Mouse (Mus musculus) CD4-positive helper T cell, adult 2 months (primary cell): ENCODE results near the gene Pagr1a.

Experiments used
- DNase-seq: peaks from one replicate; pipeline ENCODE4 v3.0.0-alpha.2; 2012; ENCODE audit warnings: low read depth, missing footprints, low spot score

Gene Pagr1a

DNA sequence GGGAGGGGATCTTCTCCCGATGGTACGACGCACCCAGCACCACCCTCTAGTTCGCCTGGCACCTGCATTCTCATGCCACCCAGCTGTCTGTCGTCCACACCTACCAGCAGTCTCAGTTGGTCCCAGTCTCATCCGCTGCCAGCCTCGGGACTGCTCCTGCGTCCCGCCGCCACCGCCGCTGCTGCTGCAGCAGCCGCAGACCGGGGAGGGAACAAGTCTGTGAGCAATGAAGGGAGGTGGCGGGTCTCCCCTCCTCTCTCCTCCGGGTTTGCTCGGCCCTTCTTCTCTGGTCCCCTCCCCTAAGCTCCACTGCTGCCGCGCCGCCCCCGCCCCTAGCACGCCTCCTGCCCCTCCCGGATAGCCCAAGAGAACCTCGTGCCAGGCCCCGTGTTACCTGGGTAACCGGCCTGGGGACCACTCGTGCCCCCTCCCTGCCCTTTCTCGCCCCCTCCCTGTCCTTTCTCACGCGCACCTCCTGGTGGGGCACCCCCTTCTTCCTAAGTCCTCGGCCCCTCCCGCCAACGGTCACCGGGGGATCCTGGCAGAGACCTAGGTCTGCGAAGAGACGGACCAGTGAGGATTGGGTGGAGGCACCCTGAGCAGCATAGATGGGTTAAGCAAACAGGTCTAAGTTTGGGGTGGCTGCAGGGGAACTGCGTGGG, 3.9 kb upstream of the Pagr1a start, which contains the start of the genes Gm42742 and Prrt2:
Gene Gm42742, minus strand, starts transcription at position 197 of the 662 bp plus-strand sequence.
Gene Prrt2, minus strand, starts transcription at position 311 of the 662 bp plus-strand sequence.
- peak; percentile 77 for DNase-seq

DNA sequence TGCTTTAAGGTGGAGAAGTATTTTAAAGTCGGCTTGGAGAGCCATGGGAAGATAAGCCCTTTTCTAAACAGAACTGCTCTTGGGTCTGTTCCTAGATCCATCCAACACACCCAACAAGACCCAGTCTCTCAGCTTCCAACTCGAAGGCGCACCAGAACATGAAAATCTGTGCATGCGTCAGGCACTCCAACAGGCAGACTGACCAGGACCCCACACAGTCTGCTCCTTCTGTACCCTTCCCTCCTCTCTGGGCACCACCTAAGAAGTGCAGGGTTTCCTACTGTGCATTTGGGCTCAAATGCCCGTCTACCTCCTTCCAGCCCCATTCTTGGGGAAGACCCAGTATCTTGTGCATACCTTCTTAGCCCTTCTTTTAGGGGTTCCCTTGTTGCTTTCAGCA, 3.3 kb upstream of the Pagr1a start:
- DNase-seq, result no peak

GRCm38 (mm10) chr7:127020031-127020430, 2.9 kb upstream of the Pagr1a start:
- DNase-seq, result no peak

- no peak for DNase-seq
Observed at GRCm38 (mm10) chr7:127019306-127019960, 2.3 kb upstream of the Pagr1a start.

DNA sequence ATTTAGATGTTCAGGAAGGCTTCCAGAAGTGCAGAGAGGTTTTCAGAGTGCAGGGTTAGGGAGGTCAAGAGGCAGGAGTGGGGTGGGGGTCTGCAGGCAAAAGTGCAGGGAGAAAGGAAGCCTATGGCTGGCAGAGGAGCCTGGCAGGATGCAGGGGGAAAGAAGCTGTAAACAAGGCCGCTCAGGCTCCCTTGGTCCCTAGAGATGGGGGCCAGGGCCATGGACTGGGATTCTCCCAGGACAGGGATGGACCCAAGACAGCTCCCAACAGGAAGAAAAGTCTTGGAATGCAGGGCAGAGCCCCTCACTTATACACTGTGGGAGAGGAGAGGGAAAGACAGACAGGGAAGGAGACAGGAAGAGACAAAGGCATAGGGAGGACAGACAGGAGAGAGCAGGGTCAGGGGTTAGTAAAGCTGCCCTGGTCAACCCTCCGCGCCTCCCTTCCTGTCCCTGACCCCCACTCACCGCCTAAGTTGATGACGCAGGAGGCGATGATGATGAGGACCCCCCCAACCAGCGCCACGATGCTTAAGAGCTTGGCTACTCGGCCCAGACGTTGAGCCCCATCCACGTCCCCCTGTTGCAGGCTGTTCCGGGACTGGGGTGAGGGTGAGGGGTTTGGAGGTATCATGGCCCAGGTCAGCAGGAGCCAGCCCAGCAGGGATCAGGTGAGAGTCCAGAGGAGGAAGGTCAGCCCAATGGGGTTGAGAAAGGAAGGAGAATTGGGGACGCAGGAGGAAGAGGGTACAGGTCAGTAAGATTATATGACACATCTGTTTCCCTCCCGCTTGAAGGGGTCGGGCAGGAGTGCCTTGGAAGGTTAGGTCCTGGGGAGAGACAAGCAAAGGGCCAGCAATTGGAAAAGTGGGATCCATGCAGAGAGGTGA, 1.5 kb upstream of the Pagr1a start:
- DNase-seq, result no peak

DNA sequence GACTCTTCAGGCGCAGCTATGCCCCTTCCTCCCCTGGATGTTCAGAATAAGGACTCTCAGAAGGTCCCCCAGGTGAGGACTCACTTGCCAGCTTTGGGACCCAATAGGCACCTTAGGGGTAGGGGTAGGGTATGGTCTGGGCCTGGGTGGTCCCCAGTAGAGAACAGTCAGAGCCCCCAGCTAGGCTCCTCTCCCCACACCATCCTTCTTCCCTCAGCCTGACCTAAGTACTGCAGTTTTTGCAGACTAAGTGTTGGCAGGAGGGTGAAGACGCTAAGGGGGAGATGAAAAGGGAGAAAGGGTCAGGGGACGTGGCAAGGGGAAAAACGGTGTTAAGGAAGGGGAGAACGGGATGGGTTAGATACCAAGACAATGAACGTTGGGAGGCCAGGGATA, 796 bp upstream of the Pagr1a start:
- DNase-seq, result no peak

DNA sequence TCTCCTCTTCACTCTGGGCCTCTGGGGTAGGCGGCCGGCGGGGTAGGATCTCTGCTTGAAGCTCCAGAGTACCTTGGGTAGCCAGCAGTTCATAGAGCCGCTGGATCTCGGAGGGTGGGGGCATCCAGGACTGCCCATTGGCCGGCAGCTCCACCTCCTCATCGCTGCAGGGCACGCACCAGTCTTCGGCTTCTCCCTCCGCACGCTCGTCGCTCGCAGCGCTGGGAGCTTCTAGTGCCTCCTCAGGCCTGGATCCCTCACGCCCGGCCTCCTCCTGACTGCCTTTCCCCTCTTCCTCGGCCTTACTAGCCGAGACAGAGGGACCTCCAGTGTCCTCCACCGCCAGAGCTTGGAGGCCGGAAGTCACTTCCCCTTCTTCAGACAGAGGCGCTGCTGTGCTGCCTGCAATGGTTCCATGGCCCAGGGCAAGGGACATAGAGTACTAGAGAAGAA, 640 bp downstream of the Pagr1a start:
- no peak for DNase-seq

DNA sequence TGATC, 869 bp downstream of the Pagr1a start, which contains the start of gene Pagr1b:
Gene Pagr1b, minus strand, starts transcription at position 4 of the 5 bp plus-strand sequence.
- no peak for DNase-seq

DNA sequence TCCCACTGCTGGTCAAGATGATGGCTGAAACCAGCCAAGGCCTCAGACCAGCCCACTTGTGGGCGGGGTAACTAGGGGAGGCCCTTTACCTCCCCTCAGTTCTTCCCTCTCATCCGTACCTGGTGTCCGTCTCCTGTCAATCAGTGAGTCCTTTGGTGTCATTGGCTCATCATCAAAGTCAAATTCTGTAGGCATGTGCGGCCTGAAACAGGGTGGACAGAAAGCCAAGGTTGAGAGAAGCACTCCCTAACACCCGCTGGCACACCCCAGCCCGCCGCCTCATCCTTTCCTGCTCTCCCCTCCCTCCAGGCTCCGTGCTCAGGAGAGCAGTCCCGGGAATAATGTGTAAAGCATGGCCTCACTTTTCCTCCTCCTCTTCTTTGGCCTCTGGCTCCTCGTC, 1.1 kb downstream of the Pagr1a start:
- peak; percentile 47 for DNase-seq

DNA sequence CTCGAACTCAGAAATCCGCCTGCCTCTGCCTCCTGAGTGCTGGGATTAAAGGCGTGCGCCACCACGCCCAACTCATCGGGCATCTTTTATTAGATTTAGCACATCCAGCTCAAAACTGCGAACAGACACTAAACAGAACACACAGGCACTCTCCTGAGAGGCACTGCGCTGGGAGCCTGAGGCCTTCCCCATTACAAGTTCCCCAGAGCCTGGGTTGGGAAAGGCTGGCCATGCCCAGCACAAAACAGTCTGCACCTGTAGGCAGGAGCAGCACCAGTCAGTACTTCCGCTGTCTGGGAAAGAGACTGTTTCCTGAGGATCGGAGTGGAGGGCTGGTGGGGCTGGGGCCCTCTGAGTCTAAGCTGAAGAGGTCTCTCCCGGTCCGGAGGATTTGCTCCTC, 2.2 kb downstream of the Pagr1a start:
- DNase-seq, result no peak

DNA sequence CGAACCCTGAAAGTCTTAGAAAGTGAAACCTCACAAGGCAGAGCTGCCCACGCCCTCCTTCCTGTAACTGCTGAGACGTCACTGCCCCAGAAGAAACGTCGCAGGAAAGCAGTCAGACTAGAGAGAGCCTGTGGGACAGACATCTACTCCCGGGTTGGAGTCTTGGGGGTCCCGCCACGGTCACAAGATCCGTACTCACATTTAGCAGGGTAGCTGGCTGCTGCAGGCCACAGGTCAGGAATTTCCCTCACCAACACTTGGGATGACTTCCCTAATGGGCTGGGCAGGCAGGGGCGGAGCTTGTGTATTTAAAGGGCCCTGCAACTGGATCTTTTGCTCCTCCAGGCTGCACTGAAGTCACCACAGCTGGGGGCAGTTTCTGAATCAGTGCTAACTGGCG, 2.8 kb downstream of the Pagr1a start, which contains the start of gene Mvp:
Gene Mvp, minus strand, starts transcription at position 302 of the 400 bp plus-strand sequence.
- peak; percentile 85 for DNase-seq

GRCm38 (mm10) chr7:127013385-127013784, 3.8 kb downstream of the Pagr1a start:
- DNase-seq, result no peak

DNA sequence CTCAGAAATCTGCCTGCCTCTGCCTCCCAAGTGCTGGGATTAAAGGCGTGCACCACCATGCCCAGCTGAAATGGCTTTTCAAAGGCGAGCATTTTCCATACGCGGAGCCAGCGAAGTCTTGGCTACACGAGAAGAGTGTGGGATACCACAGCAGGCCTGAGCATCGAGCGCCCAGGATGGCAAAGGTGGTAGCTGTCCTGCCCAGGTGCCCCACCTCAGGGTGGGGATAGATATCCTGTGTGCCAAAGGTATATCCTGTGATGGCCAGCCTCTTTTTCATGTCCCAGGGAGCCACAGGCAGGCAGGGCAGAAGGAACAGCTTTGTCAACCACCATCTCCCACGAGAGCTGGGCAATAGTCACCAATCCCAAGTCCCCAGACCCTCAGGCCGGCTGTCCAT, 4.3 kb downstream of the Pagr1a start:
- DNase-seq, result no peak

DNA sequence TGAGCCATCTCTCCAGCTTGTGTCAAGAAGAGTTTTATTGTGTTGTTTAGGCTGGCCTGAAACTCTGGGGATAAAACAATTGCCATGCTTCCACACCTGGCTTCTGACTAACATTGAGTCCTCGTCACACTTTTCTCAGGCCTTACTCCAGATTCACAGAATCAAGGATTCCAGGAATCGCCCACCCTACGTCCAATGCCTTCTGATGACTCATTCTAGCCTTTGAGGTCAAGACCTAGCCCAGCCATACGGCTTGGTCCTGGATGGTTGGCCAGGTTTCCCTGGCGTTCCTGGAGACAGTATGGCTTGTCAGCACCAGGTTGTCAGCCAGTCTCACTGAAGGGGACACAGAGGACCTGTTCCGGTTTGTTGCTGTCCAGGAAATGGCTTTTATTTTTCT, 4.8 kb downstream of the Pagr1a start:
- no peak for DNase-seq

DNA sequence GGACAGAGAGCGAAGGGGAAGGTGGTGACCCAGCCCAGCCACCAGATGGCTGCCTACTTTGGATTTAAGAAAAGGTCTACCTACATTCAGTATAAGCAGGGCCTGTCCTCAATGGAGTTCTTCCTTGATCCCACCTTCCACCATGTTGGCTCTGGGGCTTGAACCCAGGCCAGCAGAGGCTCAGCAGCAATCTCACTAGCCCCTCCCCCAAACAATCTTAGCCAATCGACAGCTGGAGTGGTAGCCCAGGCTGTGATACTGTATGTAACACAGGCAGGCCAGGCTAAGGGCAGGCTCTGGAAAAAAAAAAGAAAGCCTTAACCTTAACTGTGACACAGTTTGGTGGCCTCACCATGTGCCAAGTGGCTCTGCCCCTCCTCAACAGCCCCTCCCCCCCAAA, 5.4 kb downstream of the Pagr1a start:
- DNase-seq, result no peak

DNA sequence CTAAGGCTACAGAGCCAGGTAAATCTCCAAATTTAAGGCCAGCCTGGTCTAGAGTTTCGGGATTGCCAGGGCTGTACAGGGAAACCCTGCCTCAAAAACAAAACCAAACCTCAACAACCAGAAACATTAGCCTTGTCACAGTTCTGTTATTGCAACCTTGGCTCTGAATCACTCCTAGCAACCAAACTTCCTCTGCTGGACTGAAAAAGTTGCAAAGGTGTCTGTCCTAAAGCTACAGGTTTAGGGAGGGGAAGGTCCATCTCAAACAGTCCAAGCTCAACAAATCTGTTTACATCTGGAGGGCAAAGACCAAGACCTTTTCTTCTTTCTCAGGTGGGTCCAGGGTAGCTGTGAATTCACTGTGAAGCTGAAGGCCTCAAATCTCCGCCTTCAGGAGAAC, 6.1 kb downstream of the Pagr1a start:
- DNase-seq, result no peak

DNA sequence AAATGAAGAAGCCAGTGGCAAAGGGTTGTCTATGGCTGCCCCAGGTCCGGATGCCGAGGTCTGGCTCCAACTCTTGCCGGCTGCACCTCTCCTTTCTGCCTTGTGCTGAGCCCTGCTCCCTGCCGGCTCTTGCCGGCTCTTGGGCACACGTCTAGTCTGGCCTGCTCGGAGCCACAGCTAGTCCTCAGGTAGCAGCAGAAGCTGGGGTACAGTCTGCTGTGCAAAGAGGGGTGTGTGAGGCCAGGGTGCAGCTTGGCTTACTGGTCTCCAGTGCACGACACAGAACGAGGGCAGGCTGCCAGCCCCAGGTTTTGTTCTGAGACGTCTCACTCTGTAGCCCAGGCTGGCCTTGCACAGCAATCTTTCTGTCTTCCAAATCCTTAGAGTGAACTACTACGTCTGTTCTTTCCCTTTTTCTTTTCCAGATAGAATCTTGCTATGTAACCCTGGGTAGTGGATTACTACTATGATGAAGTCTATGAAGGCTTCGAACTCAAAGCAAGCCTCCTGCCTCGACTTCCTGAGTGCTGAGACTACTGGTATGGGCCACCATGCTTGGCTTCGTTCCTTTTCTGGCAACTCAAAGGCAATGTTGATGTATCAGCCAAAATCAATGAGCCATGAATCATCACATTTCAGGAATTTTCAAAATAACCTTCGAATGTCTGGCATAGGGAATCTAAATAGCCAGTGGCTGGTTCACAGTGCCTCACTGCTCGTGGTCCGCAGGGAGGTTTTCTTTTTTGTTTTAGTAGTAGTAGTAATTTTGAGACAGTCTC, 7.7 kb downstream of the Pagr1a start:
- DNase-seq, result no peak

DNA sequence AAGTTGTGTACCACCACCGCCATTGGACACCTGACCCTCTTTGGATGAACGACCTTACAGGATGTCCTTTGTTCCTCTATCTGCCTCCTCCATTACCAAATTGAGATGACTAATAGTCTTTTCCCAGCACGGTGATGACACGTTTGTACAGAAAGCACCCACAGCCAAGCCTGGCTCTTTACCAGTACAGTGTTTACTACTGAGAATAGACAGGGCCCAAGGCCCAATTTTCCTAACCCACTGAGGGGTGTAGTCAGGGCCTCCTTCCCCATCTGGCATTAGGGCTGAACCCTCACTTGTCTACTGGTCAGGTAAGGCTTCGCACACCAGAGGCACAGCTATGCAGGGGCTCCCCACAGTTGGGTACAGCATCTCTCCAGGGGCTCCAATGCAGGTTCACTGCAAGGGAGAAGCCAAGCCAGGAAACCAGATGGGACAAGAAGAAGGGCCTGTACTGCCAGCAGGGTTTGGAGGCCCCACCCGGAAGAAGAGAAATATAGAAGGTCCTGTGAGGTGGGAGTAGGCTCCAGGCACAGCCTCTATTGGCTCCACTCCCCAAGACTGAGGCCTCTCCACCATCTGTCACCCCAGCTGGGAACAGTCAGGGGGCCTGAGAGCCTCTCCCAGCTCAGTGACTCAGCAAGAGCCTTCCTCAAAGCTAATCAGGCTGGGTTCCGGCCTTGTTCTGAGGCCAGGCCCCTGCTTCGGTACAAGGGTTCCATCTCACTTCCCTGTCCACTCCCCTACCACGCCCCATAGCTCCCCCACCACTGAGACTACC, 8.7 kb downstream of the Pagr1a start:
- DNase-seq, result no peak

DNA sequence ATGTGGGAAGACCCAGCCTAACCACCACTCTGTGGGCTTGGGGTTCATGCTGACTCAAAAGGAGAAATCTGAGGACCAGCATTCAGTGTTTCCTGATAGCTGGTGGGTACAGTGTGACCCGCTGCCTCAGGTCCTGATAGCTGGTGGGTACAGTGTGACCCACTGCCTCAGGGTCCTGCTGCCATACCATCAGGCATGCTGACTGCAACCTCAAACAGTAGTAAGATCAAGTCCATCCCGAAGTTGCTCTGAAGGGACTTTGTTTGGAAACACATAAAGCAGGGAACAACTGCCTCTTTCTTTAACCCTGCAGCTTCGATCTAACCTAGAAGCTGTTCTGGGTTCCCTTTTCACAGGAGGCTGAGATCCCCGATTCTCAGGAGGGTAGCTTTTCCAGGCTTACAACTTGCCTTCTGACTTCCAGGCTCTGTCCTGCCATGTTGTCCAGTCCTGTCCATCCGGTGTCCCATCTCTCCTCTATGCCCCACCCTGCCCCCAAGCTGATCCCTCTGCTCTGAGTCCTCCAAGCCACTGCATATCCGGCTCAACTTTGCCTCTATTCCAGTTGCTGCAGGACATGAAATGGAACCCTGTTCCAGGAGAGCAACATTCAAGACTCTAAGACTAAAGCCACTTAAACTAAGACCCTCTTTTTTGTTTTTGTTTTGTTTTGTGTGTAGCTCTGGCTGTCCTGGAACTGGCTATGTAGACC, 9.7 kb downstream of the Pagr1a start:
- no peak for DNase-seq

DNA sequence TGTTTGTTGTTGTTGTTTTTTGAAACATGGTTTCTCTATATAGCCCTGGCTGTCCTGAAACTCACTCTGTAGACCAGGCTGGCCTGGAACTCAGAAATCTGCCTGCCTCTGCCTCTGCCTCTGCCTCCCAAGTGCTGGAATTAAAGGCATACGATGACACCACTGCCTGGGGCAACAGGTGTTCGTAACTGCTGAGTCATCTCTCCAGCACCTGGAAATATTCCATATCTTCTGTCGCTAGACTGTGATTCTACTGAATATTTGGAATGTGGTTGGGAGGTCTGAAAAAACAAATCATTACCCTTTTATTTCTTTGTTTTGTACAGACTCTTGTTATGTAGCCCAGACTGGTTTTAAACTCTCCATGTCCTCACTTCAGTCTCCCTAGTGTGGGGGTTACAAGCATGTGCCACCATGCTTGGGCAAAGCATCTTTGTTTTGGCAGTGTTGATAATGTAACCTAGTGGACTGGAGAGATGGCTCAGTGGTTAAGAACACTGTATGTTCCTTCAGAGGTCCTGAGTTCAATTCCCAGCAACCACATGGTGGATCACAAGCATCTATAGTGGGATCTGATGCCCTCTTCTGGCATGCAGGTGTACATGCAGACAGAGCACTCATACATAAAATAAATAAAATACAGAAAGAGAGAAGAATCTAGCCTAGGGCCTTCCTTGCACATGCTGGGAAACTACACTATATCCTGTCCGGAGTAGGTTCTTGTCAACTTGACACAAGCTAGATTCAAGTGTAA, 12.9 kb downstream of the Pagr1a start:
- DNase-seq, result no peak
